Mouse (Mus musculus) testis, adult 2 months (tissue): ENCODE data around the gene Fxr2. TPM values are rescaled to one million over a fixed set of nuclear protein-coding genes. Genes with fewer than 3 reads are reported as not detected.
"Not testable (repeated sequence)": the region's sequence is repeated elsewhere in the genome, so short reads cannot be mapped to it uniquely, and the experiment has no call there.

Experiments
- H3K27ac ChIP-seq: fragments of 200-500 bp; 2 replicates; pipeline ENCODE4 v1.5.1; 2012; ENCODE audit warnings: low read depth, low read length; ENCODE audit not compliant: control insufficient read depth, insufficient read depth
- H3K27me3 ChIP-seq: fragments of 200-500 bp; 2 replicates; pipeline ENCODE4 v1.6.1; 2012; ENCODE audit warnings: mild to moderate bottlenecking, low read length, moderate library complexity; ENCODE audit not compliant: control insufficient read depth, insufficient read depth
- H3K36me3 ChIP-seq: fragments of 200-500 bp; 2 replicates; pipeline ENCODE4 v1.6.1; 2012; ENCODE audit warnings: mild to moderate bottlenecking, low read length; ENCODE audit not compliant: control insufficient read depth, insufficient read depth
- H3K4me1 ChIP-seq: fragments of 200-500 bp; 2 replicates; pipeline ENCODE4 v1.6.1; 2012; ENCODE audit warnings: low read length; ENCODE audit not compliant: control insufficient read depth, insufficient read depth
- H3K4me3 ChIP-seq: fragments of 200-500 bp; 2 replicates; pipeline ENCODE4 v1.5.1; 2012; ENCODE audit warnings: low read depth, mild to moderate bottlenecking, low read length, moderate library complexity, mixed read lengths; ENCODE audit not compliant: control insufficient read depth
- CTCF ChIP-seq: fragments of 200-500 bp; IDR thresholded peaks from 2 replicates; pipeline ENCODE4 v1.5.1; 2012; ENCODE audit warnings: low read depth, mild to moderate bottlenecking, inconsistent platforms, low read length, moderate library complexity; ENCODE audit not compliant: control insufficient read depth, insufficient read depth, insufficient replicate concordance
- POLR2A ChIP-seq: fragments of 200-500 bp; IDR thresholded peaks from 2 replicates; pipeline ENCODE4 v1.6.1; 2012; ENCODE audit warnings: low read depth, mild to moderate bottlenecking, inconsistent platforms, low read length, moderate library complexity; ENCODE audit not compliant: control insufficient read depth
- polyA plus RNA-seq: library from polyadenylated mRNA; depleted of rRNA; stranded (reverse); fragments of >200 nt; gene quantifications from 2 replicates; pipeline ENCODE4 v1.2.3, GENCODE M21; 2012

Fxr2 gene
- polyA plus RNA-seq, 1 experiment: 63.3 TPM

GRCm38 (mm10) chr11:69610899-69611298 lies 21.9 kb upstream of the Fxr2 start:
- Histone ChIP-seq H3K36me3 (no peaks in the 10 kb centered on the region), H3K4me3 (no peak overlapping the region), H3K27me3 (no peaks in the 10 kb centered on the region), H3K4me1 (peaks cover 13% of the 10 kb centered on the region), H3K27ac (no peak overlapping the region)
- TF ChIP-seq POLR2A: no peak
- no peak for TF ChIP-seq CTCF

- H3K27me3 ChIP-seq: no peaks in the 10 kb centered on the region
- H3K36me3 ChIP-seq: no peaks in the 10 kb centered on the region
- peak overlapping the region; percentile 42 for H3K4me3 ChIP-seq
- H3K27ac ChIP-seq: peak overlapping the region; percentile 64
- peaks cover 11% of the 10 kb centered on the region for H3K4me1 ChIP-seq
- TF ChIP-seq CTCF (peak; percentile 76; the same call in 1 of the 2 replicates), POLR2A (no peak)
These were observed 19.1 kb upstream of the Fxr2 start for GRCm38 (mm10) chr11:69613553-69614256.

- Histone ChIP-seq H3K4me3 (peak overlapping the region; percentile 40), H3K4me1 (peaks cover 11% of the 10 kb centered on the region)
- not testable (repeated sequence) for H3K27me3 ChIP-seq, H3K36me3 ChIP-seq, H3K27ac ChIP-seq
These were observed 18.6 kb upstream of the Fxr2 start for GRCm38 (mm10) chr11:69614257-69614588.

GRCm38 (mm10) chr11:69616781-69617180 lies 16.0 kb upstream of the Fxr2 start:
- H3K27me3 ChIP-seq: no peaks in the 10 kb centered on the region
- TF ChIP-seq POLR2A (no peak), CTCF (no peak)
- H3K4me3 ChIP-seq: no peak overlapping the region
- peaks cover 14% of the 10 kb centered on the region for H3K4me1 ChIP-seq
- no peaks in the 10 kb centered on the region for H3K36me3 ChIP-seq
- H3K27ac ChIP-seq: peak overlapping the region; percentile 27; the same call in 1 of the 2 replicates

- H3K27me3 ChIP-seq: no peaks in the 10 kb centered on the region
- peaks cover 24% of the 10 kb centered on the region for H3K4me1 ChIP-seq
- no peak within 1 kb of the TSS for H3K4me3 ChIP-seq
- no peaks in the 10 kb centered on the region for H3K36me3 ChIP-seq
- TF ChIP-seq CTCF: no peak
- no peak for TF ChIP-seq POLR2A
- H3K27ac ChIP-seq: peak within 1 kb of the TSS; percentile 44
These were observed 15.0 kb upstream of the Fxr2 start, which contains the start of gene Shbg for GRCm38 (mm10) chr11:69617805-69618204. TSS of gene Shbg (minus strand) at chr11:69617905.

GRCm38 (mm10) chr11:69620394-69621081 lies 12.3 kb upstream of the Fxr2 start:
- Histone ChIP-seq H3K4me3 (no peak overlapping the region), H3K36me3 (no peaks in the 10 kb centered on the region), H3K4me1 (peaks cover 16% of the 10 kb centered on the region), H3K27me3 (no peaks in the 10 kb centered on the region), H3K27ac (no peak overlapping the region; the same call in 1 of the 2 replicates)
- no peak for TF ChIP-seq CTCF
- TF ChIP-seq POLR2A: no peak

- Histone ChIP-seq H3K27ac (peak within 1 kb of the TSS; percentile 84), H3K4me1 (peaks cover 16% of the 10 kb centered on the region), H3K4me3 (peak within 1 kb of the TSS; percentile 88), H3K27me3 (no peaks in the 10 kb centered on the region), H3K36me3 (no peaks in the 10 kb centered on the region)
- 0 out of 2 replicates have a peak, but pooled peaks have one; percentile 19 for TF ChIP-seq POLR2A
- TF ChIP-seq CTCF: no peak
These were observed 11.1 kb upstream of the Fxr2 start, which contains the start of gene Sat2 for GRCm38 (mm10) chr11:69621571-69622268. TSS of gene Sat2 (plus strand) at chr11:69622024.
